Mouse (Mus musculus) hindbrain, embryonic 12.5 days (tissue): ENCODE data around the gene Gli1. TPM values are rescaled to one million over a fixed set of nuclear protein-coding genes. Genes with fewer than 3 reads are reported as not detected.

Experiments used
- ATAC-seq: fragments of 200-750 bp; cut with Nextera tagmentation; 2 replicates; pipeline ENCODE4 v1.8.0; 2017; ENCODE audit warnings: moderate TSS enrichment; ENCODE audit not compliant: low FRiP score
- H3K27ac ChIP-seq: fragments of 300-500 bp; sonication (generic); 2 replicates; pipeline ENCODE4 v1.5.1; 2016; ENCODE audit warnings: mild to moderate bottlenecking
- H3K27me3 ChIP-seq: fragments of 300-500 bp; sonication (generic); 2 replicates; pipeline ENCODE4 v1.6.1; 2016; ENCODE audit warnings: mild to moderate bottlenecking
- H3K36me3 ChIP-seq: fragments of 300-500 bp; sonication (generic); 2 replicates; pipeline ENCODE4 v1.6.1; 2016; ENCODE audit warnings: mild to moderate bottlenecking
- H3K4me1 ChIP-seq: fragments of 300-500 bp; sonication (generic); 2 replicates; pipeline ENCODE4 v1.6.1; 2016
- H3K4me2 ChIP-seq: fragments of 300-500 bp; sonication (generic); replicated peaks from 2 replicates; pipeline ENCODE4 v1.6.1; 2016; ENCODE audit warnings: mild to moderate bottlenecking
- H3K4me3 ChIP-seq: fragments of 300-500 bp; sonication (generic); 2 replicates; pipeline ENCODE4 v1.5.1; 2016; ENCODE audit warnings: mild to moderate bottlenecking
- H3K9ac ChIP-seq: fragments of 300-500 bp; sonication (generic); 2 replicates; pipeline ENCODE4 v1.6.1; 2016; ENCODE audit warnings: mild to moderate bottlenecking, moderate library complexity
- H3K9me3 ChIP-seq: fragments of 300-500 bp; sonication (generic); replicated peaks from 2 replicates; pipeline ENCODE4 v1.6.1; 2016; ENCODE audit warnings: mild to moderate bottlenecking
- WGBS: fragments of 180-500 bp; shearing (Covaris S2); methylation state at CpG from one replicate; pipeline ENCODE4 v1.1.7; 2016; 5-methylcytosine and 5-hydroxymethylcytosine counted together
- polyA plus RNA-seq: library from polyadenylated mRNA; unstranded; fragments of >200 nt; fragmentation: Nextera tagmentation; extraction: Ambion mirVana; gene quantifications from 2 replicates; pipeline ENCODE4 v1.2.1, GENCODE M21; 2016

The Gli1 gene
- polyA plus RNA-seq, 1 experiment from 2014 or later = 3.7 TPM

- H3K27me3 ChIP-seq = peaks cover 5% of the 10 kb centered on the region; the same call in 1 of the 2 replicates
- H3K4me1 ChIP-seq = peaks cover 5% of the 10 kb centered on the region; the same call in 1 of the 2 replicates
- H3K9ac ChIP-seq = no peak overlapping the region
- H3K4me2 ChIP-seq = no peak overlapping the region
- no peak for ATAC-seq
- H3K9me3 ChIP-seq = no peaks in the 10 kb centered on the region
- no peak overlapping the region for H3K4me3 ChIP-seq
- no peak overlapping the region for H3K27ac ChIP-seq
- H3K36me3 ChIP-seq = no peaks in the 10 kb centered on the region
- WGBS = 42% methylated on average over 10 of the region's 10 CpGs
These were observed 13.6 kb upstream of the Gli1 start for GRCm38 (mm10) chr10:127355336-127355735.

GRCm38 (mm10) chr10:127353909-127354895 is 12.4 kb upstream of the Gli1 start, which contains the start of gene Inhbe:
Gene Inhbe (minus strand): TSS chr10:127354411.
- WGBS = 88% methylated on average over 18 of the region's 18 CpGs
- H3K9me3 ChIP-seq = no peaks in the 10 kb centered on the region
- no peak for ATAC-seq
- H3K4me2 ChIP-seq = no peak within 1 kb of the TSS
- H3K27ac ChIP-seq = no peak within 1 kb of the TSS
- no peak within 1 kb of the TSS for H3K4me3 ChIP-seq
- no peak within 1 kb of the TSS for H3K9ac ChIP-seq
- no peaks in the 10 kb centered on the region for H3K36me3 ChIP-seq
- peaks cover 5% of the 10 kb centered on the region; the same call in 1 of the 2 replicates for H3K4me1 ChIP-seq
- H3K27me3 ChIP-seq = peaks cover 8% of the 10 kb centered on the region; the same call in 1 of the 2 replicates

DNA sequence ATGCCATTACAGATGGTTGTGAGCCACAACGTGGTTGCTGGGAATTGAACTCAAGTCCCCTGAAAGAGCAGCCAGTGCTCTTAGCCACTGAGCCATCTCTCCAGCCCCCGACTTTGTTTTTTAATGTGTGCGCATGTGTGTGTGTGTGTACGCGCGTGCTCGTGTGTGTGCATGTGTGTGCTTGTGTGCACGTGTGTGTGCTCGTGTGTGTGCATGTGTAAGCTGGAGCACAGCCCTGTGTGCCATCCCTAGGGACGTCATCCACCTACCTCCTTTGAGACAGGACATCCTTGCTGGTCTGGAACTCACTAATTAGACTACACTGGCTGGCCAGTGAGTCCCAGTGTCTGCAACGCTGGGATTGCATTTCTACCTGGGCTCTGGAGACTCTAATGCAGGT is 11.0 kb upstream of the Gli1 start:
- 90% methylated on average over 11 of the region's 11 CpGs for WGBS
- H3K4me3 ChIP-seq = no peak overlapping the region
- no peak overlapping the region for H3K9ac ChIP-seq
- no peaks in the 10 kb centered on the region for H3K9me3 ChIP-seq
- H3K27me3 ChIP-seq = peaks cover 8% of the 10 kb centered on the region; the same call in 1 of the 2 replicates
- H3K4me2 ChIP-seq = no peak overlapping the region
- no peaks in the 10 kb centered on the region for H3K36me3 ChIP-seq
- ATAC-seq = no peak
- peaks cover 5% of the 10 kb centered on the region; the same call in 1 of the 2 replicates for H3K4me1 ChIP-seq
- H3K27ac ChIP-seq = no peak overlapping the region

- Histone ChIP-seq H3K9me3 (no peaks in the 10 kb centered on the region), H3K9ac (no peak overlapping the region), H3K27me3 (peaks cover 8% of the 10 kb centered on the region; the same call in 1 of the 2 replicates), H3K4me2 (no peak overlapping the region), H3K4me3 (no peak overlapping the region), H3K4me1 (peaks cover 5% of the 10 kb centered on the region; the same call in 1 of the 2 replicates), H3K27ac (no peak overlapping the region), H3K36me3 (no peaks in the 10 kb centered on the region)
- ATAC-seq = no peak
- WGBS = 87% methylated on average over 9 of the region's 9 CpGs
These were observed 10.4 kb upstream of the Gli1 start for GRCm38 (mm10) chr10:127352187-127352586.

DNA sequence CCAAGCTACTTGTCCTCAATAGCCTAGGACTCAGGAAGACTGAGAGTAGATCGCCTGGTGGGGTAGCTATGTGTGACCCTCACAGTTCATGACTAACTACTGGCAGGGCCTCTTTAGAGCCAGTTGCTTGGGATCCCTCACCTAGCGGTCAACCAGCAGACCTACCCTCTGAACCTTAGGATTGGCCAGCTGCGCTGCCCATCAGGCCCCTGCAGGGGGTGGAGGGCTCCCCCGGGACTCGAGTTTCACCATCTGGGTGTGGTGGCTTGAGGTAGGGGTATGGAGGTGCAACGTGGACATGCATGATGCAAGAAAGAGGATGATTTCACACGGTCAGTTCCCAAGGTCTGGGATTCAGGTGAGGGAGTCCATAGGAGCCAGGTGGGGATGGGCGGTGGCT is 9.9 kb upstream of the Gli1 start:
- Histone ChIP-seq H3K4me1 (peaks cover 5% of the 10 kb centered on the region; the same call in 1 of the 2 replicates), H3K9me3 (no peaks in the 10 kb centered on the region), H3K27me3 (peaks cover 8% of the 10 kb centered on the region; the same call in 1 of the 2 replicates), H3K9ac (no peak overlapping the region), H3K36me3 (no peaks in the 10 kb centered on the region), H3K4me3 (no peak overlapping the region), H3K4me2 (no peak overlapping the region), H3K27ac (no peak overlapping the region)
- no peak for ATAC-seq
- WGBS = 66% methylated on average over 8 of the region's 8 CpGs

- no peaks in the 10 kb centered on the region for H3K9me3 ChIP-seq
- H3K27me3 ChIP-seq = peaks cover 8% of the 10 kb centered on the region; the same call in 1 of the 2 replicates
- H3K4me2 ChIP-seq = peak overlapping the region; percentile 46
- H3K4me3 ChIP-seq = 0 out of 2 replicates have a peak overlapping the region, but pooled peaks have one; percentile 9
- H3K4me1 ChIP-seq = peaks cover 5% of the 10 kb centered on the region; the same call in 1 of the 2 replicates
- H3K27ac ChIP-seq = no peak overlapping the region
- H3K36me3 ChIP-seq = no peaks in the 10 kb centered on the region
- WGBS = 81% methylated on average over 8 of the region's 8 CpGs
- 0 out of 2 replicates have a peak overlapping the region, but pooled peaks have one; percentile 18 for H3K9ac ChIP-seq
- no peak for ATAC-seq
These were observed 9.5 kb upstream of the Gli1 start for GRCm38 (mm10) chr10:127351285-127351595.

DNA sequence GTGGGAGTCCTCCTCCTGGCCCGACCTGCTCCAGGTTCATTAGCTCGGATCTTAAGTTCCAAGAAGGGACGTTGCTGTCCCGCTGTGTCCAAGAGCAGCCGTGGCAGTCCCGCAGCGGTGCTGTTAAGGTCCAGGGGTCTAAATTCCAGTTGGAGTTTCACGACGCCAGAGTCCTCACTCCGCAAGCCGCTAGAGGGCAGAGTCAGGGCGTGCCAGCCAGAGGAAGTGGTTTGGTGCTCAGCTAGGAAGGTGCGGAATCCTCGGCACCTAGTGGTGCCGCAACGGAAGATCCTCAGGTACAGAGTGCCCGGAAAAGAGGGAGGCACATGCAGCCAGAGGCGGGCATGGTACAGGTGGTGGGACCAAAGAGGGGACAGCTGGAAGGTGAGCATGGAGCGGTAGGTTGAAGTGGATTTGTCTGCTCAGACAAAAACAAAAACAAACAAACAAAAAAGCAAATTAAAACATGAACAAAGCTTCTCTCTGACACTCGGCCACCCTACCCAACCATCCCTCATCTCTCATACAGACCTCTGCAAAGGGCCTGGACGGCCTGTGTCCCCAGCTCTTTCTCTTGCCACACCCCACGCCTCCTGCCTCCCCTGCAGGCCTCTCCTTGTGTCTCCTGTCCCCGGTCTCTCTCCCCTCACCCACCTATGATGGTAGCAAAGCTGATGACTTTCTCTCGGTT is 9.0 kb upstream of the Gli1 start:
- no peak overlapping the region for H3K27ac ChIP-seq
- 15% methylated on average over 24 of the region's 24 CpGs for WGBS
- H3K36me3 ChIP-seq = no peaks in the 10 kb centered on the region
- ATAC-seq = peak; percentile 64
- peak overlapping the region; percentile 9; the same call in 1 of the 2 replicates for H3K4me3 ChIP-seq
- H3K4me2 ChIP-seq = peak overlapping the region; percentile 46
- H3K9me3 ChIP-seq = no peaks in the 10 kb centered on the region
- peaks cover 8% of the 10 kb centered on the region; the same call in 1 of the 2 replicates for H3K27me3 ChIP-seq
- H3K9ac ChIP-seq = 0 out of 2 replicates have a peak overlapping the region, but pooled peaks have one; percentile 33
- peaks cover 5% of the 10 kb centered on the region; the same call in 1 of the 2 replicates for H3K4me1 ChIP-seq

DNA sequence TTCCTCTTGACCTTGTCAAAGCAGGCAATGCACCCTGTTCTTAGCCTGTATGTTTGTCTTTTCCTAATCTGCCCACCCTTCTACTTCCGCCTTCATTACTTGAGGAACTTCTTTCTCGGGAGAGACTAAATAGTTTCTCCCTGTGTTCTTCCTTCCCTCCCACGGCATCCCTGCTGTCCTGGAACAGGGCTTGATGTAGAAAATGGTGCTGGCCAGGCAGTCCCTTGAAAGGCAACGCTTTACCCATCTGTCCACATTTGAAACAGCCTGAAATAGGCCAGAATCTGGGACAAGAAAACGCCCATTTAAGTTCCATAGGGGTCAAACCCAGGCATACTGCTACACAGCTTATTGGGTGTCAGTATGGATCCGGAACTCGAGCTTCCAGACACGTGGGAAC is 8.0 kb upstream of the Gli1 start:
- Histone ChIP-seq H3K9ac (no peak overlapping the region), H3K27ac (no peak overlapping the region), H3K4me1 (peaks cover 5% of the 10 kb centered on the region; the same call in 1 of the 2 replicates), H3K4me2 (no peak overlapping the region), H3K27me3 (peaks cover 8% of the 10 kb centered on the region; the same call in 1 of the 2 replicates), H3K4me3 (no peak overlapping the region), H3K9me3 (no peaks in the 10 kb centered on the region), H3K36me3 (no peaks in the 10 kb centered on the region)
- no peak for ATAC-seq
- 79% methylated on average over 8 of the region's 8 CpGs for WGBS

- no peaks in the 10 kb centered on the region for H3K9me3 ChIP-seq
- no peaks in the 10 kb centered on the region for H3K36me3 ChIP-seq
- no peak overlapping the region for H3K4me3 ChIP-seq
- peaks cover 5% of the 10 kb centered on the region; the same call in 1 of the 2 replicates for H3K4me1 ChIP-seq
- ATAC-seq = no peak
- no peak overlapping the region for H3K4me2 ChIP-seq
- H3K27me3 ChIP-seq = peaks cover 8% of the 10 kb centered on the region; the same call in 1 of the 2 replicates
- 65% methylated on average over 4 of the region's 4 CpGs for WGBS
- H3K9ac ChIP-seq = no peak overlapping the region
- no peak overlapping the region for H3K27ac ChIP-seq
These were observed 7.2 kb upstream of the Gli1 start for GRCm38 (mm10) chr10:127348957-127349356.

- no peak overlapping the region for H3K4me3 ChIP-seq
- no peaks in the 10 kb centered on the region for H3K9me3 ChIP-seq
- no peak overlapping the region for H3K27ac ChIP-seq
- peaks cover 17% of the 10 kb centered on the region for H3K27me3 ChIP-seq
- H3K4me2 ChIP-seq = no peak overlapping the region
- 88% methylated on average over 3 of the region's 3 CpGs for WGBS
- no peaks in the 10 kb centered on the region for H3K36me3 ChIP-seq
- H3K4me1 ChIP-seq = peaks cover 19% of the 10 kb centered on the region
- no peak for ATAC-seq
- no peak overlapping the region for H3K9ac ChIP-seq
These were observed 4.4 kb upstream of the Gli1 start for GRCm38 (mm10) chr10:127346173-127346572.

GRCm38 (mm10) chr10:127343029-127343428 is 1.3 kb upstream of the Gli1 start:
- no peaks in the 10 kb centered on the region for H3K36me3 ChIP-seq
- H3K27ac ChIP-seq = no peak overlapping the region
- ATAC-seq = no peak
- H3K9ac ChIP-seq = no peak overlapping the region
- H3K27me3 ChIP-seq = peaks cover 33% of the 10 kb centered on the region
- no peak overlapping the region for H3K4me3 ChIP-seq
- H3K4me2 ChIP-seq = no peak overlapping the region
- no peaks in the 10 kb centered on the region for H3K9me3 ChIP-seq
- 77% methylated on average over 3 of the region's 3 CpGs for WGBS
- peaks cover 35% of the 10 kb centered on the region for H3K4me1 ChIP-seq

- WGBS = 0% methylated on average over 2 of the region's 11 CpGs
- H3K4me3 ChIP-seq = peak overlapping the region; percentile 40
- peak overlapping the region; percentile 8; the same call in 1 of the 2 replicates for H3K9ac ChIP-seq
- peak overlapping the region; percentile 66 for H3K4me2 ChIP-seq
- H3K27me3 ChIP-seq = peaks cover 38% of the 10 kb centered on the region
- H3K27ac ChIP-seq = peak overlapping the region; percentile 48; the same call in 1 of the 2 replicates
- no peak for ATAC-seq
- H3K9me3 ChIP-seq = no peaks in the 10 kb centered on the region
- no peaks in the 10 kb centered on the region for H3K36me3 ChIP-seq
- peaks cover 37% of the 10 kb centered on the region for H3K4me1 ChIP-seq
These were observed 449 bp downstream of the Gli1 start for GRCm38 (mm10) chr10:127341360-127341690.
